Mouse (Mus musculus) neural tube, embryonic 13.5 days (tissue): ENCODE measurements around the gene Srxn1. TPM values are rescaled to one million over a fixed set of nuclear protein-coding genes. Genes with fewer than 3 reads are reported as not detected.
A peak's percentile ranks its signal among the peaks of the same experiment; 100 is the strongest.

Source experiments
- ATAC-seq: fragments of 200-750 bp; cut with Nextera tagmentation; 2 replicates; pipeline ENCODE4 v1.8.0; 2017; ENCODE audit warnings: low read depth, mild to moderate bottlenecking, moderate TSS enrichment, moderate library complexity
- H3K27ac ChIP-seq: fragments of 300-500 bp; sonication (generic); replicated peaks from 2 replicates; pipeline ENCODE4 v1.5.1; 2015; ENCODE audit warnings: moderate library complexity, mild to moderate bottlenecking, inconsistent platforms
- H3K27me3 ChIP-seq: fragments of 300-500 bp; sonication (generic); 2 replicates; pipeline ENCODE4 v1.6.1; 2015; ENCODE audit warnings: mild to moderate bottlenecking, inconsistent platforms
- H3K36me3 ChIP-seq: fragments of 300-500 bp; sonication (generic); 2 replicates; pipeline ENCODE4 v1.6.1; 2015; ENCODE audit warnings: mild to moderate bottlenecking, inconsistent platforms
- H3K4me1 ChIP-seq: fragments of 300-500 bp; sonication (generic); replicated peaks from 2 replicates; pipeline ENCODE4 v1.6.1; 2015; ENCODE audit warnings: inconsistent platforms
- H3K4me2 ChIP-seq: fragments of 300-500 bp; sonication (generic); 2 replicates; pipeline ENCODE4 v1.6.1; 2015; ENCODE audit warnings: inconsistent platforms, mild to moderate bottlenecking, moderate library complexity
- H3K4me3 ChIP-seq: fragments of 300-500 bp; sonication (generic); 2 replicates; pipeline ENCODE4 v1.5.1; 2015; ENCODE audit warnings: mild to moderate bottlenecking, inconsistent platforms
- H3K9ac ChIP-seq: fragments of 300-500 bp; sonication (generic); 2 replicates; pipeline ENCODE4 v1.6.1; 2015; ENCODE audit warnings: moderate library complexity, mild to moderate bottlenecking, inconsistent platforms
- H3K9me3 ChIP-seq: fragments of 300-500 bp; sonication (generic); 2 replicates; pipeline ENCODE4 v1.6.1; 2016; ENCODE audit warnings: inconsistent platforms
- WGBS: fragments of 180-500 bp; shearing (Covaris S2); methylation state at CpG from one replicate; pipeline ENCODE4 v1.1.7; 2015; 5-methylcytosine and 5-hydroxymethylcytosine counted together
- polyA plus RNA-seq: library from polyadenylated mRNA; unstranded; fragments of >200 nt; fragmentation: Nextera tagmentation; extraction: Ambion mirVana; gene quantifications from 2 replicates; pipeline ENCODE4 v1.2.1, GENCODE M21; 2015

Srxn1 gene
- polyA plus RNA-seq, 1 experiment from 2014 or later, result 19.0 TPM

GRCm38 (mm10) chr2:152132016-152132415 is 26.7 kb downstream of the Srxn1 start:
- Histone ChIP-seq H3K4me1 (peaks cover 12% of the 10 kb centered on the region; the same call in 1 of the 2 replicates), H3K27me3 (no peaks in the 10 kb centered on the region), H3K27ac (no peak overlapping the region), H3K36me3 (no peaks in the 10 kb centered on the region), H3K4me3 (no peak overlapping the region), H3K9me3 (no peaks in the 10 kb centered on the region), H3K4me2 (no peak overlapping the region), H3K9ac (no peak overlapping the region)
- 40% methylated on average over 9 of the region's 9 CpGs for WGBS
- ATAC-seq, result no peak

- no peak for ATAC-seq
- 78% methylated on average over 8 of the region's 8 CpGs for WGBS
- Histone ChIP-seq H3K36me3 (no peaks in the 10 kb centered on the region), H3K9ac (no peak overlapping the region), H3K27me3 (no peaks in the 10 kb centered on the region), H3K9me3 (no peaks in the 10 kb centered on the region), H3K27ac (no peak overlapping the region), H3K4me3 (no peak overlapping the region), H3K4me2 (no peak overlapping the region), H3K4me1 (peaks cover 12% of the 10 kb centered on the region; the same call in 1 of the 2 replicates)
Measured at GRCm38 (mm10) chr2:152132691-152133090, 27.4 kb downstream of the Srxn1 start.

GRCm38 (mm10) chr2:152139191-152139987 is 34.1 kb downstream of the Srxn1 start:
- Histone ChIP-seq H3K9me3 (no peaks in the 10 kb centered on the region), H3K36me3 (no peaks in the 10 kb centered on the region), H3K27ac (no peak overlapping the region), H3K4me2 (no peak overlapping the region), H3K4me1 (peaks cover 45% of the 10 kb centered on the region), H3K9ac (no peak overlapping the region), H3K4me3 (no peak overlapping the region), H3K27me3 (peaks cover 28% of the 10 kb centered on the region)
- 51% methylated on average over 10 of the region's 10 CpGs for WGBS
- ATAC-seq, result no peak

DNA sequence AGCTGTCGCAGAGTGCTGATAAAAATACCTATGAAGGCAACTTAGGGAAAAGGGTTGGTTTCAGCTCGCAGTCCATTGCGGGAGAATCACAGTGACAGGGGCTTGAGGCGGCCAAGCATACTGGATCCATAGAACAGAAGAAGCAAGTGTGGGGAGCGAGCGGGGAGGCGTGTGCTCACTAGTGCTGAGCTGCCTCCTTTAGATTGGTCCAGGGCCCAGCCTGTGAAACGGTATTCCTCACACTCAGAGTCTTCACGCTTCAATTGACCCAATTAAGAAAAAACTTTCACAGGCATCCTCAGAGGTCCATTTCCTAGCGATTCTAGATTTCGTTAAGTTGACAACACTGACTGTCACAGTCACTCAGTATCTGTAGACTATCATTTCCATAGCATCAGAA is 35.6 kb downstream of the Srxn1 start:
- Histone ChIP-seq H3K4me2 (no peak overlapping the region), H3K4me3 (no peak overlapping the region), H3K4me1 (peaks cover 60% of the 10 kb centered on the region), H3K9ac (no peak overlapping the region), H3K27me3 (peaks cover 41% of the 10 kb centered on the region), H3K9me3 (no peaks in the 10 kb centered on the region), H3K27ac (no peak overlapping the region), H3K36me3 (no peaks in the 10 kb centered on the region)
- 43% methylated on average over 11 of the region's 11 CpGs for WGBS
- ATAC-seq, result no peak

DNA sequence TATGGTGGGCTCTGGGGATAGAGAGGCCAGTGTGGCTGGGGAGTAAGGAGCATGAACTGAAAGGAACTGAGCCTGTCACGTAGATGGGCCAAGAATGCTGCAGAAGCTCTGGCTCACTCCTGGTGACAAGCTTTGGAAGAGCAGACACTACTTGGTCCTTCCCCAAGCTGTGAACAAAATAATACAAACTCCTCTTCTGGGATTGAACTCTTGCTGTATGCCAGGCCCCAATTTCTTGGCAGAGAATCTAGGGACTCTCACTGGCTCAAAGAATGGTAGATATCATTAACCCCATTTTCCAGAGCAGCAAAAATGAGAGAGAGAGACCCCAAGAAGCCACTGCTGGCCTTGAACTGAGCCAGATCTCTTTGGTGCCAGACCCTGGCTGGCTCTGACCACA is 36.2 kb downstream of the Srxn1 start:
- H3K4me3 ChIP-seq, result peak overlapping the region; percentile 30; the same call in 1 of the 2 replicates

GRCm38 (mm10) chr2:152142046-152142445 is 36.7 kb downstream of the Srxn1 start:
- H3K4me1 ChIP-seq, result peaks cover 64% of the 10 kb centered on the region
- H3K27me3 ChIP-seq, result peaks cover 48% of the 10 kb centered on the region
- H3K9me3 ChIP-seq, result no peaks in the 10 kb centered on the region
- 0 out of 2 replicates have a peak, but pooled peaks have one; percentile 24 for ATAC-seq
- no peaks in the 10 kb centered on the region for H3K36me3 ChIP-seq
- H3K9ac ChIP-seq, result peak overlapping the region; percentile 50; the same call in 1 of the 2 replicates
- H3K4me3 ChIP-seq, result peak overlapping the region; percentile 30
- peak overlapping the region; percentile 82 for H3K4me2 ChIP-seq
- 2% methylated on average over 13 of the region's 13 CpGs for WGBS
- peak overlapping the region; percentile 28; the same call in 1 of the 2 replicates for H3K27ac ChIP-seq

More for the DNA sequence above, 36.2 kb downstream of the Srxn1 start:
- Histone ChIP-seq H3K9ac (no peak overlapping the region), H3K4me2 (peak overlapping the region; percentile 82), H3K36me3 (no peaks in the 10 kb centered on the region), H3K9me3 (no peaks in the 10 kb centered on the region), H3K27me3 (peaks cover 47% of the 10 kb centered on the region), H3K27ac (0 out of 2 replicates have a peak overlapping the region, but pooled peaks have one; percentile 28), H3K4me1 (peaks cover 63% of the 10 kb centered on the region)
- WGBS, result 45% methylated on average over 1 of the region's 1 CpGs
- no peak for ATAC-seq

- Histone ChIP-seq H3K27me3 (peaks cover 48% of the 10 kb centered on the region), H3K4me1 (peaks cover 66% of the 10 kb centered on the region)
Measured at GRCm38 (mm10) chr2:152142571-152142970, 37.3 kb downstream of the Srxn1 start.

GRCm38 (mm10) chr2:152143279-152144157 is 38.2 kb downstream of the Srxn1 start, which contains the start of gene Tcf15:
Gene Tcf15 (plus strand): TSS chr2:152143561.
- Histone ChIP-seq H3K36me3 (no peaks in the 10 kb centered on the region), H3K27me3 (peaks cover 48% of the 10 kb centered on the region), H3K4me2 (peak within 1 kb of the TSS; percentile 82), H3K9ac (peak within 1 kb of the TSS; percentile 71), H3K9me3 (no peaks in the 10 kb centered on the region), H3K27ac (0 out of 2 replicates have a peak within 1 kb of the TSS, but pooled peaks have one; percentile 28), H3K4me1 (peaks cover 70% of the 10 kb centered on the region), H3K4me3 (peak within 1 kb of the TSS; percentile 52)
- 1% methylated on average over 115 of the region's 118 CpGs for WGBS
- peak; percentile 64 for ATAC-seq

More at GRCm38 (mm10) chr2:152142571-152142970, 37.3 kb downstream of the Srxn1 start:
- Histone ChIP-seq H3K4me3 (peak overlapping the region; percentile 30), H3K9ac (no peak overlapping the region), H3K9me3 (no peaks in the 10 kb centered on the region), H3K27ac (0 out of 2 replicates have a peak overlapping the region, but pooled peaks have one; percentile 28), H3K4me2 (peak overlapping the region; percentile 82), H3K36me3 (no peaks in the 10 kb centered on the region)
- no peak for ATAC-seq
- WGBS, result 1% methylated on average over 11 of the region's 11 CpGs

- H3K9ac ChIP-seq, result peak overlapping the region; percentile 71
- peaks cover 66% of the 10 kb centered on the region for H3K4me1 ChIP-seq
- H3K36me3 ChIP-seq, result no peaks in the 10 kb centered on the region
- peak overlapping the region; percentile 82 for H3K4me2 ChIP-seq
- 17% methylated on average over 9 of the region's 9 CpGs for WGBS
- H3K27me3 ChIP-seq, result peaks cover 48% of the 10 kb centered on the region
- H3K4me3 ChIP-seq, result peak overlapping the region; percentile 52
- no peak overlapping the region for H3K27ac ChIP-seq
- no peak for ATAC-seq
- H3K9me3 ChIP-seq, result no peaks in the 10 kb centered on the region
Measured at GRCm38 (mm10) chr2:152144158-152144450, 38.8 kb downstream of the Srxn1 start.

DNA sequence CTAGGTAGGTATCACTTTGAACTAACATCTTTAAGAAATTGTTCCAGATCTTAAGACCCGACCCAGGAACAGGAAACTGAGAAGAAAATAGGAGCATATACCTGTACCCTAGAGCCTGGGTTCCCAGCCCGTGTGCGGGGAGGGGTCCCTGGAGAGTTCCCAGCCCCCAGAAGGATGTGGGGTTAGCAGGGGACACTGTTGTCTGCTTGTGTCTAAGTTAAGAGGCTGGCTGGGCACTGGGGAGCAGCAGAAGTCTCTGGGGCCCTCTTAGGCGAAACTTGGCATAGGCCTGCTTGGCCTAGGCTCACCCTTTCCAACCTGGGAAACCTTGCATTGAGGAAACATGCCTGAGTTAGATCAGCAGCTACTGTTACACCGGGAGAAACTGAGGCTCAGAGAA is 39.2 kb downstream of the Srxn1 start:
- Histone ChIP-seq H3K36me3 (no peaks in the 10 kb centered on the region), H3K4me3 (peak overlapping the region; percentile 52), H3K4me2 (peak overlapping the region; percentile 82), H3K27ac (no peak overlapping the region), H3K27me3 (peaks cover 48% of the 10 kb centered on the region), H3K9me3 (no peaks in the 10 kb centered on the region), H3K4me1 (peaks cover 62% of the 10 kb centered on the region), H3K9ac (peak overlapping the region; percentile 71; the same call in 1 of the 2 replicates)
- WGBS, result 59% methylated on average over 5 of the region's 5 CpGs
- no peak for ATAC-seq

DNA sequence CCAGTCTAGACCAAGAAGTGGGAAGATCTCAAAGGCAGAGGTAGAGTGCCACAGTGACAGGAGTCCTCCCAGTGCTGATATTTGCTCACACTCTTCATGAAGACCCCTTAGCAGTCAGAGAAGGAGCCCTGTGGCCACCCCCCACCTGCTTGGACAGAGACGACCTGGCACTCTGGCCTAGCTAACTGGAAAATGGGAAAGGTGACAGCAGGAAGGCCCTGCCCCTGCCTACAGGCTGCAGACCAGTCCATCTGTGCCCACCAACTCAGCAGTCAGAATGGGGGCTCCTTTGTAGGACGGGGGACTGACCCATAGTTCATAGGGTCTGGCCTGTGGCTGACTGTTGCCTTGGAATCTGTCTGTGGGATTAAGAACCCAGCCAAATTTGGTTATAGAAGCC is 40.4 kb downstream of the Srxn1 start:
- Histone ChIP-seq H3K27ac (no peak overlapping the region), H3K36me3 (no peaks in the 10 kb centered on the region), H3K4me3 (no peak overlapping the region), H3K4me2 (peak overlapping the region; percentile 82), H3K9ac (no peak overlapping the region), H3K27me3 (peaks cover 43% of the 10 kb centered on the region), H3K9me3 (no peaks in the 10 kb centered on the region), H3K4me1 (peaks cover 72% of the 10 kb centered on the region)
- ATAC-seq, result no peak
- WGBS, result 69% methylated on average over 2 of the region's 2 CpGs

DNA sequence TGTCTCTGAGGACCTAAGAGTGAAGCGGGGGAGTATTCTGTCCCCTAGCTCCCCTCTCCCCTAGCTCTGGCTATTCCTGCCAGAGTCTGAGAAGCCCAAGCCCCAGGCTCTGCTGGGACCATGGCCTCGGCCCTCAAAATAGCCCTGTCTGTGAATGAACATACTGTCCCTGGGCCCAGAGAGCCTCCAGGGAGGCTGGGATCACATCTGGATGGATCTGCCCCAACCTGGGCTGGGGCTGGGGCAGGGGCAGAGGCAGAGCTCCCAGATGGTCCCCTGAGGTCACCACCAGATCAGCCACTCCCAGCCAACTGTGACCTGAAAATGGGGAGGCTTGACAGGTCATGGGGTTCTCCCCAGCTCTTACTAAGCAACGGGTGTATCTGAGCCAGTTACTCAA is 41.8 kb downstream of the Srxn1 start:
- H3K4me2 ChIP-seq, result no peak overlapping the region
- ATAC-seq, result no peak
- no peak overlapping the region for H3K4me3 ChIP-seq
- no peaks in the 10 kb centered on the region for H3K36me3 ChIP-seq
- H3K9me3 ChIP-seq, result no peaks in the 10 kb centered on the region
- peaks cover 38% of the 10 kb centered on the region for H3K27me3 ChIP-seq
- WGBS, result 68% methylated on average over 3 of the region's 3 CpGs
- no peak overlapping the region for H3K27ac ChIP-seq
- H3K9ac ChIP-seq, result no peak overlapping the region
- peaks cover 58% of the 10 kb centered on the region for H3K4me1 ChIP-seq
